Mouse (Mus musculus) lung, embryonic 14.5 days (tissue): ENCODE data around the gene Spata33. TPM values are rescaled to one million over a fixed set of nuclear protein-coding genes. Genes with fewer than 3 reads are reported as not detected.
"Not testable (repeated sequence)": the region's sequence is repeated elsewhere in the genome, so short reads cannot be mapped to it uniquely, and the experiment has no call there.

Experiments
- ATAC-seq: fragments of 200-750 bp; cut with Nextera tagmentation; 2 replicates; pipeline ENCODE4 v1.8.0; 2017; ENCODE audit warnings: mild to moderate bottlenecking, moderate TSS enrichment, moderate library complexity; ENCODE audit not compliant: insufficient read depth
- DNase-seq: peaks from one replicate; pipeline ENCODE4 v3.0.0-alpha.2; 2015
- H3K27ac ChIP-seq: fragments of 300-500 bp; sonication (generic); 2 replicates; pipeline ENCODE4 v1.5.1; 2014; ENCODE audit warnings: low read depth, mild to moderate bottlenecking, moderate library complexity
- H3K27me3 ChIP-seq: fragments of 300-500 bp; sonication (generic); 2 replicates; pipeline ENCODE4 v1.6.1; 2014; ENCODE audit warnings: low read length, control low read depth; ENCODE audit not compliant: insufficient read depth
- H3K36me3 ChIP-seq: fragments of 300-500 bp; sonication (generic); 2 replicates; pipeline ENCODE4 v1.6.1; 2014; ENCODE audit warnings: control low read depth; ENCODE audit not compliant: insufficient read depth
- H3K4me1 ChIP-seq: fragments of 300-500 bp; sonication (generic); 2 replicates; pipeline ENCODE4 v1.6.1; 2014; ENCODE audit warnings: antibody characterized with exemption, control low read depth; ENCODE audit not compliant: insufficient read depth
- H3K4me2 ChIP-seq: fragments of 300-500 bp; sonication (generic); 2 replicates; pipeline ENCODE4 v1.6.1; 2014; ENCODE audit warnings: mild to moderate bottlenecking
- H3K4me3 ChIP-seq: fragments of 300-500 bp; sonication (generic); 2 replicates; pipeline ENCODE4 v1.5.1; 2014; ENCODE audit warnings: low read depth, low read length
- H3K9ac ChIP-seq: fragments of 300-500 bp; sonication (generic); 2 replicates; pipeline ENCODE4 v1.6.1; 2014
- H3K9me3 ChIP-seq: fragments of 300-500 bp; sonication (generic); 2 replicates; pipeline ENCODE4 v1.6.1; 2016; ENCODE audit warnings: low read depth, low read length, control low read depth
- CTCF ChIP-seq: IDR thresholded peaks from 2 replicates; pipeline ENCODE4 v1.5.1; 2016; ENCODE audit warnings: antibody characterized with exemption, low read depth
- WGBS: fragments of 180-500 bp; shearing (Covaris S2); extraction: QIAGEN DNeasy Blood & Tissue Kit; methylation state at CpG from one replicate; pipeline ENCODE4 v1.1.7; 2014; 5-methylcytosine and 5-hydroxymethylcytosine counted together
- polyA plus RNA-seq: library from polyadenylated mRNA; unstranded; fragments of >200 nt; fragmentation: Nextera tagmentation; extraction: Ambion mirVana; gene quantifications from 2 replicates; pipeline ENCODE4 v1.2.1, GENCODE M21; 2014

Spata33 gene
- polyA plus RNA-seq, 1 experiment from 2014 or later, result 3.1 TPM

DNA sequence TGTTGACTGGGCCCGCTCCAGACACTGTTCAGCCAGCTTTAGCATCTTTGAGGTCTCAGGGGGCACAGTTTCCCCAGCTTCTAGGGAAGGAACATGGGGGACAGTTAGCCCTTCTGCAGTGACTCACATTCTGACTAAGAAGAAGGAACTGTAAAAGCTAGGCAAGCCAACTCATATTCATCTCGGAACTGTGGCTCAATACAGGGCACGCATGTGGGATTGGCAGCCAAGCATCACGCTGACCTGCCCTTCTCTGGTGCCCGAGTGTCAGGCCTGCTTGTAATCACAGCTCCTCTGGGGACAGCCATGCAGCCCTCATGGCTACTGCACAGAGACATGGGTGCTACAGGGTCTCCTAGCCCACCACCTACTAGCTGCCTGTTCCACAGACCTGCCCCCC is 38.3 kb downstream of the Spata33 start:
- DNase-seq, result no peak

DNA sequence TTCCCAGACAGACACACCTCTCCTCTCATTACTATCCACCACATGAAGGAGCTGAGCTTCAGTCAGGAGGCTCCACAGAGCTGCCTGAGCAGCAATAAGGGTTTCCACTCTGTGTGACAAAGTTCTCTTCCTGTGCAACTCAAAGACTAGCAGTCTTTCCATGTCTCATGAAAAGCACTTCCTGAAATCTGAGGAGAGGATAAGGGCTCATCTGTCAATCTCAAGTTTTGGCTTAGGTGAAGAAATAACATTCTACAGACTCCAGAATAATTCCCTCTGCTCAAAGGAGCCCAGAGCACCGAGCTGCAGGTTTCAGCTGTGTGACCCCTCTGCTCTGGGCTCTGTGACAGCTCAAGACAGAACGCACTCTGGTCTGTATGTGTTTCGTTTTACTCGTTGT is 40.3 kb downstream of the Spata33 start:
- DNase-seq, result no peak
- 43% methylated on average over 4 of the region's 4 CpGs for WGBS
- Histone ChIP-seq H3K4me3 (peak overlapping the region; percentile 90), H3K4me1 (peaks cover 12% of the 10 kb centered on the region; the same call in 1 of the 2 replicates), H3K27me3 (no peaks in the 10 kb centered on the region), H3K4me2 (peak overlapping the region; percentile 96), H3K9ac (peak overlapping the region; percentile 94), H3K36me3 (peaks cover 56% of the 10 kb centered on the region), H3K27ac (no peak overlapping the region), H3K9me3 (no peaks in the 10 kb centered on the region)
- TF ChIP-seq CTCF, result no peak
- ATAC-seq, result no peak

More for the DNA sequence above, 38.3 kb downstream of the Spata33 start:
- no peak for TF ChIP-seq CTCF
- ATAC-seq, result no peak
- H3K9me3 ChIP-seq, result no peaks in the 10 kb centered on the region
- H3K4me1 ChIP-seq, result peaks cover 12% of the 10 kb centered on the region; the same call in 1 of the 2 replicates
- peaks cover 58% of the 10 kb centered on the region for H3K36me3 ChIP-seq
- no peak overlapping the region for H3K4me2 ChIP-seq
- no peak overlapping the region for H3K27ac ChIP-seq
- 89% methylated on average over 5 of the region's 5 CpGs for WGBS
- H3K4me3 ChIP-seq, result no peak overlapping the region
- no peak overlapping the region for H3K9ac ChIP-seq
- no peaks in the 10 kb centered on the region for H3K27me3 ChIP-seq

DNA sequence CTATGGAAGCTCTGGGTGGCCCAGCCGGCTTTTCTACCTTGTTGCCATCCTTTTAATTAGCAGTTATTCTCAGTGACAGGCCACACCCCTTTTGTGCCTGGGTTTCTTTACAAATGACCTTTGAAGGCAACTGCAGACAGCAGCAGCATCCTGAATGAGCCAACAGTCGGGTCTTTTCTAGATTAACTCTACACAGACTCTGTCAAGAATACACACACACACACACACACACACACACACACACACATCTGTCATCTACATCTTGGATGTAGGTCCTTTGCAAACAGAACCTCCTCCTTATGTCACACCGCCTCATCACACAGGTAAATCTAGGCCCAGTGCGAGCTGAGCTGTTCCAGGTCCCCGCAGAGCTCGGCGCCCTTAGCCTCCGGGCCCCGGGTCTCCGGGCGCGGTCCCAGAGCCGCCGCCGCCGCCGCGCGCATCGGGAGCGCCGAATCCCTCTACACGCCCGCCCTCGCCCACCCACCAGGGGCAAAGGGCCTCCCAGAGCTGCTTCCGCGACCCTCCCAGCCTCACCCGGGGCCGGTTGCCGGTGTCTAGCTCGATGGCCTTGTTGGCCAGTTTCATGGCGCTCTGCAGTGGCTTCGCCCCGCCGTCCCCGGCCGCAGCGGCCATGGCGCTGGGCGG is 40.9 kb downstream of the Spata33 start:
- Histone ChIP-seq H3K4me2 (peak overlapping the region; percentile 96), H3K27ac (peak overlapping the region; percentile 82), H3K27me3 (no peaks in the 10 kb centered on the region), H3K9ac (peak overlapping the region; percentile 94), H3K4me1 (peaks cover 12% of the 10 kb centered on the region; the same call in 1 of the 2 replicates), H3K36me3 (peaks cover 56% of the 10 kb centered on the region), H3K9me3 (no peaks in the 10 kb centered on the region), H3K4me3 (peak overlapping the region; percentile 90)
- WGBS, result 1% methylated on average over 40 of the region's 40 CpGs
- DNase-seq (peak; percentile 20), ATAC-seq (no peak; the same call in none of the 2 replicates)
- TF ChIP-seq CTCF, result no peak

DNA sequence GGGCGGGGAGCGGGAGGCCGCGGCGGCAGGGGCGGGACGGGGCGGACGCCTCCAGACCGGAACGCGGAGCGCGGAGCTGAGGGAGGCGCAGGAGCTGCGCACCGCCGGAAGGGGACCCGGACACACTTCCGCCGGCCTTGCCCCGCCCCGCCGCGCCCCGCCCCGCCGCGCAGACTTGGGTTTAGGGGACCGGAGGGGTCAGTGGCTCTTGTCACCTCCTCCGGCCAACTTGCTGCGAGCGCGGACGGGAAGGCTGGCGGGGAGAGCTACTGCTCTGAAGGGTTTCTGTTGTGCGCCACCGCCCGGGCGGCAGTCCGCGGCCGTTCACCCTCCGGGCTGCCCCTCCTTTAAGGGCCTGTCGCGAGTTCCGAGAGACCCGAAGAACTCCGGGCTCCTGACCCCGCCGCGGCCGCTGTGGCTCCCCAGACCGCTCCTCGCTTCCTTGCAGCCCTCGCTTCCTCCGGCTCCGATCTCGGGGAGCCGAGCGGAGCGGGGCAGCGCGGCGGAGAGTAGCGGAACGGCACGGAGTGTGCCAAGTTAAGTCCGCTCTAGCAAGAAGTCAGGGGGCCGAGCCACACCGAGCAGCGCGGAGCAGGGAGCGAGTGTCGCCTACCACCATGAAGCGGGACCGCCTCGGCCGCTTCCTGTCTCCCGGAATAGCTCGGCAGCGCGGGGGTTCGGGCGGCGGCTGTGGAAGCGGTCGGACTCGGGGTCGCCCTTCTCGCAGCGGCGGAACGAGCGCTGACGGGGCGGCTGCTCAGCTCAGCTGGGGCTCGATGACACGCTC is 41.7 kb downstream of the Spata33 start, which contains the start of the genes Zfp276 and Vps9d1:
Zfp276 (plus strand) TSS at position 97 of the 787 bp plus-strand sequence.
Vps9d1 (minus strand) TSS at position 250 of the 787 bp plus-strand sequence.
- TF ChIP-seq CTCF, result no peak
- peak; percentile 90 for DNase-seq
- ATAC-seq, result peak; percentile 98
- Histone ChIP-seq H3K4me2 (peak within 1 kb of the TSS; percentile 96), H3K27me3 (no peaks in the 10 kb centered on the region), H3K27ac (peak within 1 kb of the TSS; percentile 82), H3K4me1 (peaks cover 12% of the 10 kb centered on the region; the same call in 1 of the 2 replicates), H3K9me3 (no peaks in the 10 kb centered on the region), H3K9ac (peak within 1 kb of the TSS; percentile 94), H3K4me3 (peak within 1 kb of the TSS; percentile 90), H3K36me3 (peaks cover 56% of the 10 kb centered on the region)
- under 1% methylated on average over 98 of the region's 99 CpGs for WGBS

DNA sequence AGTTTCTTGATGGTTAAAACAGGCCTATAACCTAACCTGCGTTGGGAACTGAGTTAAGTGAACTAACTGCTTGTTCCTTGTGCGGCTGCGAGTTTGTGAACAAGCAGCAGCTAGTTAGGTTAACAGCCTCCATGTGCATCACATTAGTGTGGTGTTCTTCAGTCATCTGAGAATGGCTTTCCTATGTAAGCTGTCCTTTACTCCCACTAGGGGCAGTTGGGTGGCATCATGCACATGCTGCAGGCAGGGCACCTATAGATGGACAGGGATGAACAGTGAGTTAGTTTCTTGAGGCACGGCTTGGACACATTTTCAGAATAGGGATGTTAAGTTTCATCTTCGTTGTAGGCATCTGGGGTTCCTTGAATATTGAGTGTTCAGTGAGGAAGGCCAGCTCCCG is 42.5 kb downstream of the Spata33 start:
- DNase-seq (no peak), ATAC-seq (no peak)
- 70% methylated on average over 6 of the region's 6 CpGs for WGBS
- peaks cover 12% of the 10 kb centered on the region; the same call in 1 of the 2 replicates for H3K4me1 ChIP-seq
- H3K4me3 ChIP-seq, result peak overlapping the region; percentile 90
- H3K4me2 ChIP-seq, result peak overlapping the region; percentile 96
- H3K27me3 ChIP-seq, result no peaks in the 10 kb centered on the region
- peak overlapping the region; percentile 94 for H3K9ac ChIP-seq
- H3K27ac ChIP-seq, result no peak overlapping the region
- TF ChIP-seq CTCF, result peak; percentile 26; the same call in 1 of the 2 replicates
- peaks cover 58% of the 10 kb centered on the region for H3K36me3 ChIP-seq
- H3K9me3 ChIP-seq, result no peaks in the 10 kb centered on the region

DNA sequence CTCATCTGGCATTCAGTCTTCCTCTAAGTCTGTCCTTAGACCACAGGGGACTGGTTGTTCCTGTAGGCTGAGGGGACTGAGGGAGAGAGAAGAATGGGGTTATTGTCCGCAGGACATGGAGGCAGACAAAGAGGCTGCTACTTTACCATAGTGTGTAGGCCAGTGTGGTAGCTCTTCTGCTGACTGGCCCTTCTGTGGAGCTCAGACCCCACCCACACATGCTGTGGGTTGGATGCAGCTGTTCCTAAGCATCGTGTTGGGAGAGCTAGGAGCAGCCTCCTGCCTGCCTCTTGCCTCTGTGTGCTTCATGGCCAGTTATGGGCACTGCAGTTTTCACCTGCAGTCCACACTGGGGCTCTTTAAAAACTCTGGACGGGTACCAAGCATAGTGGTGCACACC is 44.5 kb downstream of the Spata33 start:
- H3K27me3 ChIP-seq, result no peaks in the 10 kb centered on the region
- WGBS, result 89% methylated on average over 3 of the region's 3 CpGs
- TF ChIP-seq CTCF, result no peak
- H3K4me3 ChIP-seq, result no peak overlapping the region
- no peaks in the 10 kb centered on the region for H3K9me3 ChIP-seq
- DNase-seq (no peak), ATAC-seq (no peak)
- no peak overlapping the region for H3K27ac ChIP-seq
- H3K9ac ChIP-seq, result no peak overlapping the region
- peaks cover 12% of the 10 kb centered on the region; the same call in 1 of the 2 replicates for H3K4me1 ChIP-seq
- no peak overlapping the region for H3K4me2 ChIP-seq
- H3K36me3 ChIP-seq, result peaks cover 51% of the 10 kb centered on the region

DNA sequence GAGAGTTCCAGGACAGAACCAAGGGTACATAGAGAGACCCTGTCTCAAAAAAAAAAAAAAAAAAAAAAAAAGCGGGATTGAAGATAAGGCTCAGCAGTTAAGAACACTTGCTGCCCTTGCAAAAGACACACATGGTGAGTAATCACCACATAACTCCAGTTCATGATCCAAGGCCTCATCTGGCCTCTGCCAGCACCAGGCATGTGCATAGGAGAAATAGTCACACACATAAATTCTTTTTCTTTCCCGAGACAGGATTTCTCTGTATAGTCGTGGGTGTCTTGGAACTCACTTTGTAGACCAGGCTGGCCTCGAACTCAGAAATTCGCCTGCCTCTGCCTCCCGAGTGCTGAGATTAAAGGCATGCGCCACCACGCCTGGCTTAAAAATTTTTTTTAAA is 45.0 kb downstream of the Spata33 start:
- H3K27ac ChIP-seq, H3K4me3 ChIP-seq, ATAC-seq, DNase-seq, H3K4me2 ChIP-seq, H3K9me3 ChIP-seq, H3K27me3 ChIP-seq, H3K9ac ChIP-seq: not testable (repeated sequence)
- peaks cover 51% of the 10 kb centered on the region for H3K36me3 ChIP-seq
- WGBS, result 92% methylated on average over 8 of the region's 8 CpGs
- H3K4me1 ChIP-seq, result peaks cover 12% of the 10 kb centered on the region; the same call in 1 of the 2 replicates
